Mouse (Mus musculus) CD4-positive, CD25-positive, alpha-beta regulatory T cell, adult 4 months (primary cell): ENCODE measurements around the gene Fscn3. TPM values are rescaled to one million over a fixed set of nuclear protein-coding genes. Genes with fewer than 3 reads are reported as not detected.

Source experiments
- ATAC-seq: one replicate; pipeline ENCODE4 v1.8.0; 2017
- polyA plus RNA-seq, 2 experiments: library from polyadenylated mRNA; unstranded; fragments of 100-300 nt; shearing (Covaris generic); gene quantifications; one replicate each; pipeline ENCODE4 v1.2.1; 2017

Gene Fscn3
- polyA plus RNA-seq, 2 experiments from 2014 or later: not detected

DNA sequence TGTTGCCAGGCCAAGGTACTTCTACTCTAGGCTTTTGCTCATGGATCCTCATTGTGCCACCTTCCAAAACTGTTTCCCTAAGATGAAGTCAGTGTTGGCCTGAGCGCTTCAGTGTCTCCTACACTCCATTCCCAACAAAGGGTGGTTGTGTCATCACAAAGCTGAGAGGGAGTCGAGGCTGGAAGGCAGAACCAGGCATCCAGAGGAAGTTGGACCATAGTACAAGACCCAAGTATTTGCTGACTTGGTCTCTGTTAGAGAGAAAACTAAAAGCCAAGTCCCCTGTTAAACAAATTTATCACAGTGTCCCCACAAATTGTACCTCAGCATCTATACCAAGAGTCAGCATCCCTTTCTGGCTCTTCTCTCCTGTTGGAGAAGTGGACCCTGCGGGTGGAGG is 701 bp downstream of the Fscn3 start, which contains the start of gene Gcc1:
Gene Gcc1, minus strand, starts transcription at position 101 of the 400 bp plus-strand sequence.
- no peak for ATAC-seq

DNA sequence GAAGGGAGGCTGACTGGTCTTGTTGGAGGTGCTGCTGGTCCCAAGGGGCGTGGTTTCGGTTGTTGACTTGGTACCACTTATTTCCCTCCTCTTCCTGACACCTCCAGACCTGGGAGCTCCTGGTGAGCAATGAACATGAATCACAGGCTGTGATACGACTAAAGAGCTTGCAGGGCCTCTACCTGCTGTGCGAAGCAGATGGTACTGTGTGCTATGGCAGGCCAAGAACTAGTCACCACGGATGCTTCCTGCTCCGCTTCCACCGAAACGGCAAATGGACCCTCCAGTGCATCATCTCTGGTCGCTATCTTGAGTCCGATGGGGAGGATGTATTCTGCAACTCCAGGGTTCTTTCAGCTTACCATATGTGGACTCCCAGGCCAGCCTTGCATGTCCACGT is 2.3 kb downstream of the Fscn3 start:
- ATAC-seq: no peak

DNA sequence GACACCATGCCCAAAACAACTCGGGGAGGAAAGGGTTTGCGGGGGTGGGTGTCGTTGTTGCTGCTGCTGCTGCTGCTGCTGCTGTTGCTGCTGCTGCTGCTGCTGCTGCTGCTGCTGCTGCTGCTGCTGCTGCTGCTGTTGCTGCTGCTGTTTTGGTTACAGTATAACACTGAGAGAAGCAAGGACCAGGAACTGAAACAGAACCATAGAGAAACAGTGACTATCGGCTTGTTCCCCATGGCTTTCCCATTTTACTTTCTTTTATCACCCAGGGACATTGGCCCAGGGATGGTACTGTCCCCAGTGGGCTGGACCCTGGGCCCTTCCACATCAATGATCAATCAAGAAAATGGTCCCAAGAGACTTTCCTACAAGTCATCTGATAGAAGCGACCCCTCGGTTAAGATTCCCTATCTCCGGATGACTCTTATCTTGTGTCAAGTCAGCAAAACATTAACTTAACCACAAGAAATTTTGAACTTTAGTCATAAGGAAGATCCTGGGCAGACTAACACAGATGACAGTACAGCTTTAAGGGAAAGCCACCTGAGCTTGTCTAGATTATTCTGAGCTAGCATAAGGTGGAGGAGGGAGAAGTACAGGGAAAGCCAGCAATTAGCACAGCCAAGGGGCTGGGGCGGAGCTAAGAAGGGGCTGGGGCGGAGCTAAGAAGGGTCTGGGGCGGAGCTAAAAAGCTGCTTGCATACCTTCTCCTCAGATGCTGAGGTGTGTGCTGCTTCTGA is 3.4 kb downstream of the Fscn3 start:
- no peak for ATAC-seq

DNA sequence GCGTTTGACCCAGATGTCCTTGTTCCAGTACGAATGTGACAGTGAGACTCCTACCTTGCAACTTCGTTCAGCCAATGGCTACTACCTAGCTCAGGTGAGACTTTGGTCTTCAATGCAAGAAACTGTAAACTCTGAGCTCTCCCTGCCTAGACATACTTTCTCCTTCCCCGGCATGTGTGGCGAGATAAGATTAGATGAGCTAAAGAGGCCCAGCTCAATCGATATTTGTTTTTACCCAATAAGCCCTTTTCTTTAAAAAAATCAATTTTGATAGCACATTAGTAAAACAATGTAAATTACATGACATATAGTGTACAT is 3.9 kb downstream of the Fscn3 start:
- no peak for ATAC-seq

DNA sequence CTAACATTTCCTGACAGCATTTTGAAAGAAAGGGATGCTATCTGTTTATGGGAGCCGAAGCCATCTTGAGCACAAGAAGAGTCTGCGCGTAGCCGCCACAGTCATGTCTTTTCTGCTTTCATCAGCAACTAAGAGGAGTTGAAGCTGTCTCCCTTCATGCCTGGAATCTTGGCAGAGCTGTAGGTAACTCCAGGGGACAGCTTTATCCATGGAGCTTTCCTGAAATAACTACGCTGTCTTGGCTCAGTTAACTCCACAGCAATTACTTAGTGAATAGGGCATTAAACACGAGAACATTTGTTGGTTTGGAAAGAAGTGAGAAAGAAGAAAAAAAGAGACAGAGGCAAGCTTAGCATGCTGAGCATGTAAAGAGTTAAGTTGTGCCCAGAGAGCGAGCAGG is 20.3 kb downstream of the Fscn3 start:
- no peak for ATAC-seq

DNA sequence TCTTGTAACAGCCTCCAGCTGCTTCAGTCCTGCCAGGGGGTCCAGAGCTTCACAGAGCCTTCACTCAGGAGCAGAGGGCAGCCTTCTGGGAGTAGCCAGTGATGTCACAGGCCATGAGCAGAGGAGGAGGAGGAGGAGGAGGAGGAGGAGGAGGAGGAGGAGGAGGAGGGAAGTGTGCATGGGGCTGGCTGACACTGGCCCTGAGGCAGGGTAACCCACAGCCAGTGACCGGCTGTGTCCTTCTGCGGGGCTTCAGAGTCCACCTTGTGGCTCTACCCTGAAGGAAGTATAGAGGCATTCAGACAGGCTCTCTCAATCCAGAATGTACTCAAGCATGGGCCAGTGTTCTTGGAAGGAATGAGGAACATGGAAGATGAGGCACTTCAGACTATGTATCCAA is 21.7 kb downstream of the Fscn3 start, which contains the start of gene Pax4:
Gene Pax4, minus strand, starts transcription at position 101 of the 400 bp plus-strand sequence.
- ATAC-seq: no peak

DNA sequence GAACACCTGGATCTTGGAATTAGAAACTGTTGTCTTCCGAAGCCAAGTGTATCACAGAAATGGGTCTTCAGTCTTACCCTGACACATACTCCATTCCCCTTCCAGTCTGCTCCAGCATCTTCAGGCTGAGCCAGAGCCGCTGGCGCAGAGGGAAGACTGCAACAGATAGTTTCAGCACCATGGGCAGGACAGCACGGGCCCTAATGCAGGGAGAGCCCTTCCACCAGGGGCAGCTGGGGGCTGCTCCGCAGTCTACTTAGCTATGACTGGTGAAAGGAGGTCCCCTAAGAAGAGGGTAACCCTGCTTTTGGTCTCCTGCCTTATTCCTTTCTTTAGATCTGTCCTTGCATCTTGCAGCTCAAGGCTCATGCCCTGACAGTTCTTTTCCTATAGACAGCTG is 22.9 kb downstream of the Fscn3 start:
- ATAC-seq: no peak

DNA sequence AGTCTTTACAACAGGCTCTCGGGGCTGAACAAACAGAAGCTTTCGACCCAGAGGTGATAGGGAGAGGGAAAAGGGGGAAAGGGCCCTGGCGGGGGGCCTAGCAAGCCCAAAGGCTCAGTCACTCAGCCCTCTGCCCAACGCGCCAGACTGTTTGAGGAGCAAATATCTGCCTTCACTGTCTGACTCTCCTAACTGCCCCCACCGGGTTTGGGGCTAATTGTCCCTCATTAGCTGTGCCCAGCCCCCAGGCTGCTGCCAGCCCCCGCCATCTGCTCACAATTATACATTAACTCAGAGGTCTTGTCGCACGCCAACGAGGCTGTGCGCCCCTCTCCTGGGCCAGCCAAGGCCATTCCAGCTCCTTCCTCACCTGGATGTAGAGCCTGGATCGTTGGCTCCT is 23.4 kb downstream of the Fscn3 start:
- no peak for ATAC-seq

DNA sequence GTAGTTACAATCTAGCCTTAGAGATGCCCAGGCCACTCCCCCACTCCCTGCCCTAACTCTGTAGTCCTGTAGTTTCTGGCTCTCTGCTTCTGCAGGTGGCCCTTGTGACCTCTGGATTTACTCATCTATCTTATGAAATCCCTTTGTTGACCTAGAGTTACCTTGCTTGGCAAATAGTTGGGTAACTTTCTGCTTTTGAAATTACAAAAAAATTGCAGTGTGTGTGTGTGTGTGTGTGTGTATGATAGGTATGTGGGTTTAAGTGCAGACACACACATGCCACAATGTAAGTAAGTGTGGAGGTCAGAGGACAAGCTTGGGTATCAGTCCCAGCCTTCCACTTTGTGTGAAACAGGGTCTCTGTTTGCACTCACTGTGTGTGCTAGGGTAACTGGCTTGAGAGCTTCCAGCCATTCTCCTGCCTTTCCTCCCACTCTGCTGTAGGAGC is 31.7 kb downstream of the Fscn3 start:
- ATAC-seq: no peak

DNA sequence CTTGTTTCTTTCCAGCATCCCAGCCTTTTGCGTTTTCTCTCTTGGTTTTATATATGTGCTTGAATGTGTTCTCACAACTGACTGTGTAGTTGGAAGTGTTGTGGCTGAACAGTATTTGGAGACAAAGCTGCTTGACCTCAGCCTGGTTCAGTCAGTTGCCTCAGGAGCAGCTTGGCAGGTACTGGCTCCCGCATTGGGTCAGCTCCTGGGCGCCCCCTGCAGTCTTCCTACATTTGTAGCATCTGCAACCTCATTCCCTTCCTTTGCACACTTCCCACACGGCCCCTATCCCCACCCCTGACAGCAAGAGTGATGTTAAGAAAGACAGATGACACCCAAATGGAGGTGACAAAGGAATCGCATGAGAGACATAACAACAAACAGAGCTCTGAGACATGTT is 32.9 kb downstream of the Fscn3 start:
- peak; percentile 54 for ATAC-seq

DNA sequence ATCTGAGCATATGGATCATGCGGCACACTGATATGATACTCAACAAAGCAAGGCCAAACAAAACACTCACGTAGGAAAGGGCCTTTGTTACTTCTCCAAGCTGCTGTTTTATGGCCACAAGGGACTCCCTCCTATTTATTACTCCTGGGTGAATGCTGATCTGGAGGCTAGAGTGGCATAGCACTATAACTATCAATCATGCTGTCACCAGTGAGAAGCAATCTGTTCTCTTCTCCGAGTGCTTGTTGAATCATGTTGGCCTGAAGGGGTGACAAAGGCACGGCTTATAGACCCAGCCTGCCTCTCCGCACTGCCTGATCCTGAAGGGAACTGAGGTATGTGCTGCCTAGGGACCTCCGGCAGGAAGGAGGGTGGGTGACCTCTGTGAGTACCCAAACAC is 37.0 kb downstream of the Fscn3 start:
- no peak for ATAC-seq

DNA sequence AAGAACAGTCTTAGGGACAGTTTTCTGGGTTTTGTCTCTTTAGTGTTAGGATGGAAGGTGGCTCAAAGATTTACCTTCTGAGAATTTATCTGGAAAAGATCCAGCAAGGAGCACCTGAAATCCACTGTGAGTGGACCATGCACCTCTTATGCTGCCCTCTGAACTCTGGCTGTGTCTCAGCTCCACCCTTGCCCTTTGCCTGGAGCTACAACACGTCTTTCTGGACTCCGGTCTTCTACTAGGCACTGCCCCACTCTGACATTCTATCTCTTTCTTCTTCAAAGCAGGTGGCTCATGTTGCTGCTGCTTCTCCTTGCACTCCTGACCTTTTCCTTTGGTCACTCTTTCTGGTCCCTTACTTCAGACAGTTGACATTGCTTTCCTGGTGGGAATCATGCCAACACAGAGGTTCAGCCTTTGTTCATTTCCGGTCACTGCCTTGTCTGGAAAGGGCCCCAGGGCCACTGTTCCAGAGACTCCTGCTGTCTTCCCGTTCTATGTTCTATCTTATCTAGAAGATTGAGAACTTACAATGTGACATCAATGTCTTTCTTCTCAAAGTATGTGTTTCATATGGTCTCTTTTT is 42.5 kb downstream of the Fscn3 start:
- no peak for ATAC-seq

DNA sequence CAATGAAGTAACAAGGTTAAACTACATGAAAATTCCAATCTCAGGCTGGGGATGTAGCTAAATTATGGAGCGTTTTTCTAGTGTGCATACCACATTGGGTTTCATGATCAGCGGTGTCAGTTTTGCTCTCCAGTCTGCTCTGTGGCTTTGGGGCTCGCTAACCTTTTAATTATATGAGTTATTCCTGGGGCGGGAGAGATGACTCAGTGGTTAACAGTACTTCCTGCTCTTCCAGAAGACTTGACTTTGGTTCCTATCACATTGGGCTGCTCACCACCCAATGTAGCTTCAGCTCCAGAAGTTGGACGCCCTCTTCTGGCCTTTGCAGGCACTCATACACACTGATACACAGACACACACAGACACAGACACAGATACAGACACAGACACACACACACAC is 43.0 kb downstream of the Fscn3 start:
- ATAC-seq: no peak

DNA sequence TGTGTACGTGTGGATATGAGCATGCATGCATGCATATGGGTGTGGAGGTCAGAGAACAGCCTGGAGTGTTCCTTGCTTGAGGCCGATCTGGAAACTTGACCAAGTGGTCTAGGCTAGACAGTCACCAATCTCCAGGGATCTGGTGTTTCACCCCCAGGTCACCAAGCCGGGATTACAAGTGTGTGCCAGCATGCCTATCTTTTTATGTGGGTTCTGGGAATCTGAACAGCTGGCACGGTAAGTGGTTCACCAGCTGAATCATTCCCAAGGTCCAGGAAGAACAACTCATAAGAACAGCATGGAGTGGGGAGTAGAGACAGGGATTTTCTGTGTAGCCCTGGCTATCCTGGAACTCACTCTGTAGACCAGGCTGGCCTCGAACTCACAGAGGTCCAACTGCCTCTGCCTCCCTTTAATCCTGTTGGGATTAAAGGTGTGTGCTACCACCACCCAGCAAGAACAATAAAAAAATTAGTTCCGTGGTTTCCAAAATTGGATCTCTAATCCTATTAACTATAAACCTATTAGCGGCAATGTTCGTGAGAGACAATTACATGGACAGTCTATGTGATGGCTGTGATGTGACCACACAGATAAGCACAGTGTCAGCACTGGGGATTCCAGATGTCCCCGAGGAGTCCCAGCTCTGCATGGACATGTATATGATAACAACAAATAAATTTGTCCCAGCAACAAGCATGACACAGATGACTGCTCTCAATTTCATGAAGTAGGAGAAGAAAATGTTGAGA is 43.9 kb downstream of the Fscn3 start:
- ATAC-seq: no peak

DNA sequence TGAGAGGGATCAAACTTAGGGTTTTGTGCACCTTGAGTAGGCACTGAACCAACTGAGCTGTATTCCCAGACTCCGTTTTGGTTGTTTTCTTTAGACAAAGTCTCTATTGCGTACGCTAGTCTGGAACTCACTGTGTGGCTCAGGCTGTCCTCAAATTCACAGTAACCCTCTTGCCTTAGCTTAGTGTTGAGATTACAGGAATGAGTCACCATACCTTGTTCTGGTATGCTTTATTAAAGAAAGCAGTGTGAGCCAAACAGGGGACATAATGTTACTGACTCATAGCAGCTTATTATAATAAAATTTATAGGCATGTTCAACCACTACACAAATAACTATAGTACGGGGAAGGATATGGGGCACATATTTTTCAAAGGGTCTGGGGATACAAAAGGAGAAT is 46.6 kb downstream of the Fscn3 start:
- no peak for ATAC-seq

DNA sequence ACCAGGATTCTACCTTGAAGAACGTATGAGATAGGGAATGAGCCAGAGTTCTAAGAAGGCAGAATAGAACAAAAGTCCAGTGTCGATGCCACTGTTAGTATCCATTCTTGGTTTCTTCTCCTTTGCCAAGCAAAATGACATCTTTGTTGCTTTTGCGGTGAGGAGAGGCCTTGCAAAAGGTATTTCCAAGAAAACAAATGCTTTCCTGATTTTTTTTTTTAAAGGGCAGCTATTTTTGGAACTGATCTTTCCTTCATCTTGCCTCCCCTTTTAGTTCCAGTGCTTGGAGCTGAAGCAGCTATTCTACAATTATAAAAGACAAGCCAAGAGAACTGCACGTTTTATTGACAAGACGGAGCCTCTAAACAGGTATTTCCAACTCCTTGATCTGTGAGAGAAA is 47.2 kb downstream of the Fscn3 start, which contains the start of gene Snd1:
Gene Snd1, plus strand, starts transcription at position 301 of the 400 bp plus-strand sequence.
- no peak for ATAC-seq

DNA sequence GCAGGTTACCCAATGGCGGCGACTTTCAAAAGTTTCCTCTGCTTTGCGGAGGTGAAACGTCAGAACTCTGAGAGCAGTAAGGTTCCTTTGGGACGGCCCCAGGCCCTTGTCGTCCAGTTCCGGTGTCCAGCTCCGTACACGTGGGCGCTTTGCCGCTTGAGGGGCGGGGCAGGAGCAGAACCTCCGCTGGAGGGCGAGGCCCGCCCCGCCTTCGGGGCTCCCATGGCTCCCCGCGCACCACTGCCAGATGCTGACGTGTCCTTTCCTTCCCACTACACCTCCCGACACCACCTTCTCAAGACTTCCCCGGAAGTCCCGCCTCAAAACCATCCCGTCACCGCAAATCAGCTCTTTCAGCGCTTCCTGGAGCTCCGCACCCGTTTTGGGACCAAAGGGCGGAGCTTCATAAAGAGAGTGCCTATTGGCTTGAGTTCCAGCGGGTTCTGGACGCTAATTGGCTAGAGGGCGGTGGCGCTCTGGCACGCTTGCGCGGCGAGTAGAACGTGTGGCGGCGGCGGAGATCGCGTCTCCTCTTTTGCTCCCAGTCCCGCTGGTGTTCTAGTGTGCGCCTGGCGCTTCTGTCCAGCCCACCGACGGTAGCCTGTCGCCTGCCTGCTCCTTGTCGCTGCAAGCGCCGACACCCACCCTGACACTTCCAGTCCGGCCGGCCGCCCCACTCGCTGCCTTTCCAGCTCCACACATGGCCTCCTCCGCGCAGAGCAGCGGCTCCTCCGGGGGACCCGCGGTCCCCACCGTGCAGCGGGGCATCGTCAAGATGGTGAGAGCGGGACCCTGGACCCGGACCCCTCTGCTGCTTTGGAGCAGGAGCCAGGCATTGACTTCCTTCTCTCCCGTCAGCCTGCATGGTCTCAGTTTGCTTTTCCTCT is 52.5 kb downstream of the Fscn3 start:
- peak; percentile 95 for ATAC-seq

DNA sequence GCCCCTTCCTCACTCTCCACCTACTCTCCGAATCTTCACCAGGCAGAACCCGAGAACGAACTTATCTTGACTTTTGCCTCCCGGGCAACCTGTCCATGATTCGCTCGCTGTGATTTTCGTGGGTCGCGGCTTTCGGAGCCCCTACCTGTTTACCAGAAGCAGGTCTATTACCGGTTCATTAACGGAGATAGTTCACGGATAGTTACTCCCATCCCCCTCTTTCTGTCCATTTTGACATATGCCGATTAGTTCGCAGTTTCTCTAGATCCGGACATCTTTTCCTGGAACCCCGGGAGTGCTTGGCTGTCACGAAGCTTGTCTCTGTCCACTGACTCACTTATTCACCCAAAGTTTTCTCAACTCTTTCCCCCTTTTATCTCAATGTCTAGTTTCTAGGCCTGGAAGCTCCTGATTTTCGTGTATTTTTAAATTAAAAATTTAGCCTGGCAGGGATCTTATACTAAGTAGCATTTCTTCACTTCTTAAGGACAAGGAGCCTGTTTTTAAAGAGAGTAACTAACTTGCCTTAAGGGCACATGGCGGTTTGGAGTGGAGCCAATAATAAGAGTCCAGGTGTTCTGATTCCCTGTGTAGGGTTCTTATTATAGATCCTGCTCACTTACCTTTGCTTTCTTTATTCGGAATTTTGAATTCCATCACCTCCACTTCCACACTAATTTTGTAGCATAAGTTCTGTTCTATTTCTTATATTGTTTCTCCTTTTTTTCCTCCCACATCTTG is 53.3 kb downstream of the Fscn3 start:
- ATAC-seq: no peak

DNA sequence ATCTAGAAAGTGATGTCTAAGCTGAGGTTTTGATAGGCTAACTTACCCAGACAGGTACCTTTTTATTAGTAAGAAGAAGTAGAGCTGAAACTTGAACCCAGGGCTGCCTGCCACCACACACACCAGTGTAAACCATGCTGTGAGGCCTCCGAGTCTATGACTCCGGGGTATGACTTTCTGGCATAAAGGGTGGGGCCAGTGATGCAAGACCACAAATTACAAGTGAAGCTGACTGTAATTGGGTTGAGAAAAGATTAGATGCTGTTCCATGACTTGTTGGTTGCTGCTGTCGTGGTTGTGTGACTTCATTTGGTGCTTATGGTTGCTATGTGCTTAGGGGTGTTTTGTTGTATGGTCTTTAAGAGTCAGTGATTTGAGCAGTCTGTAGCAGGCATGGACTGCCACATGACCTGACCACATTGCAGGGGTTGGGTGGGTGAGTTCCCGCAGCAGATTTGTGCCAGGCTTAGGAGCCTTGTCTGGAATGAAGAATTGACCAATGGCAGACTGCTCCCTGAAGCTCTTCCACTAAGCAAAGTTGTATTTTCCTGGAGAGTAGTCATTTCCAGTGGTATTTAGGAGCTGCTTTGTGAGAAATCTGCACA is 55.2 kb downstream of the Fscn3 start:
- no peak for ATAC-seq

DNA sequence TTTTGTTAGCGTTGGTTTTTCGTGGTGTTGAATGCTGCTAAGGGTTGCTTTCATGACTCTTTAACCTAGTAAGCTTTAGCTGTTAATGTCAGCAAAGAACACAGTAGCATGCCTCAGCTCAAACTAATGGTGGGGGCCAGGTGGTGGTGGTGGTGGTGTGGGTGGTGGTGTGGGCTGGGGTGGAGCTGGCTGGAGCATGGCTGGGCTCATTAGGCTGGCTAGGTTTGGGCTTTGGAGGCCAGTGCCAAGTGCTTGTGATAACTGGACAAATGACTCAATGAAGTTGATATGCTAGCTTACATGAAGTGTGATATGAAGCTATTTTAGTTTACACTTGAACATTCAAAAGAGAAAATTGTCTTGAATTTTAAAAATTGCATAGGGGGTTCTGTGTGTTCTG is 58.4 kb downstream of the Fscn3 start:
- no peak for ATAC-seq

DNA sequence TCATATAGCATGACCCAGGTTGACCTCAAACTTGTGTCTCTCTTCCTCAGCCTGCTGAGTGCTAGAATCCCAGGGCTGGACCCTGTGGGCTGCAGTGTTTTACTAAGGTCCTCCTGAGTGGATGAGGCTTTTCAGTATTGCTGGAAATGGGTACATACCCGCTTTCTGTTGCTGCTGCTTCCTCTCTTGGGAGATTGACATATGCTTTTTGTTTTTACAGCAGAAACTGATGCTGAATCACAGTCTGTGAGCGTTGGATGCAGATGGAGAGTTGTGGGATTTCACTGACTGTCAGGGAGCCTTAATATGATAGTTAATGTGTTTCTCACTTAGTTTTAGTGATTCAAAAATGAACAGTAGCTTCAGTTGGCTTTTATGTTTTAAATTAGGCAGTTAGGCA is 58.9 kb downstream of the Fscn3 start:
- peak; percentile 47 for ATAC-seq

DNA sequence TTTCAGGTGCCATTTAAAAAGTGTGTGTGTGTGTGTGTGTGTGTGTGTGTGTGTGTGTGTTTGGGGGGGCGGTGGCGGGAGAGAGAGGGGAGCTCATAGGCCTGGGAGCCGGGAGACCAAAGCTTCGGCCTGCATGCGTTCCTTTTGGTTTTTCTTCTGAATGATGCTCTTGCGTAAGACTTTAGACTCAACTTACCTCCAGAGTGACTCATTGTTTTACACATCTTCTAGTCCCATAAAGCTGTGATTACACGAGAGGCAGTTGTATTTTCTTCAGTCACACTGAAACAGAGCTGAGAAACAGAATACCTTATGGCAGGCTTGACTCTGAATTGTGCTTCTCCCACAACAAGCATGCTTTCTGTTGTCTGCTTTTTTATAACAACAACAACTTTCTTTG is 59.3 kb downstream of the Fscn3 start:
- ATAC-seq: peak; percentile 42
